Mouse (Mus musculus): ENCODE data around the gene Faap100. TPM values are rescaled to one million over a fixed set of nuclear protein-coding genes. Genes with fewer than 3 reads are reported as not detected.
"Not testable (repeated sequence)": the region's sequence is repeated elsewhere in the genome, so short reads cannot be mapped to it uniquely, and the experiment has no call there.

Gene Faap100
- total and polyA plus RNA-seq, 2 experiments from 2014 or later = 76.4 to 175 TPM

- Histone ChIP-seq H3K9ac (replicated peaks; ENCODE audit: low read length) (peak within 1 kb of the TSS; percentile 100), H3K4me3 (ENCODE audit: low read length) (peak within 1 kb of the TSS; percentile 99), H3K36me3 (ENCODE audit: insufficient read depth, low read length) (peaks cover 14% of the 10 kb centered on the region), H3K27me3 (ENCODE audit: insufficient read depth, low read length) (no peaks in the 10 kb centered on the region), H3K27ac (peak within 1 kb of the TSS; percentile 100), H3K4me2 (ENCODE audit: low read depth, low read length) (peak within 1 kb of the TSS; percentile 97), H3K9me3 (ENCODE audit: low read length) (no peaks in the 10 kb centered on the region), H3K4me1 (ENCODE audit: insufficient read depth, low read length) (peaks cover 16% of the 10 kb centered on the region)
- peak; percentile 97 for DNase-seq (ENCODE audit: low spot score)
- 4% methylated on average over 94 of the region's 103 CpGs for WGBS
- ATAC-seq = peak; percentile 86
- no peak for TF ChIP-seq CTCF (IDR thresholded peaks at IDR 0.05; ENCODE audit: low read depth)
Measured at GRCm38 (mm10) chr11:120347791-120348683, 30.5 kb downstream of the Faap100 start, which contains the start of gene Actg1. TSS of gene Actg1 (minus strand) at chr11:120348542.

- under 1% methylated on average over 10 of the region's 10 CpGs for WGBS
- H3K36me3 ChIP-seq (ENCODE audit: insufficient read depth, low read length) = peaks cover 14% of the 10 kb centered on the region
- H3K9ac ChIP-seq (replicated peaks; ENCODE audit: low read length) = peak overlapping the region; percentile 100
- peak overlapping the region; percentile 100; the same call in 1 of the 2 replicates for H3K27ac ChIP-seq
- no peaks in the 10 kb centered on the region for H3K27me3 ChIP-seq (ENCODE audit: insufficient read depth, low read length)
- H3K4me3 ChIP-seq (ENCODE audit: low read length) = peak overlapping the region; percentile 99
- DNase-seq (ENCODE audit: low spot score) (peak; percentile 16), ATAC-seq (no peak)
- H3K4me2 ChIP-seq (ENCODE audit: low read depth, low read length) = peak overlapping the region; percentile 73
- no peak for TF ChIP-seq CTCF (IDR thresholded peaks at IDR 0.05; ENCODE audit: low read depth)
- peaks cover 11% of the 10 kb centered on the region for H3K4me1 ChIP-seq (ENCODE audit: insufficient read depth, low read length)
- no peaks in the 10 kb centered on the region for H3K9me3 ChIP-seq (ENCODE audit: low read length)
Measured at GRCm38 (mm10) chr11:120347301-120347700, 31.3 kb downstream of the Faap100 start.

DNA sequence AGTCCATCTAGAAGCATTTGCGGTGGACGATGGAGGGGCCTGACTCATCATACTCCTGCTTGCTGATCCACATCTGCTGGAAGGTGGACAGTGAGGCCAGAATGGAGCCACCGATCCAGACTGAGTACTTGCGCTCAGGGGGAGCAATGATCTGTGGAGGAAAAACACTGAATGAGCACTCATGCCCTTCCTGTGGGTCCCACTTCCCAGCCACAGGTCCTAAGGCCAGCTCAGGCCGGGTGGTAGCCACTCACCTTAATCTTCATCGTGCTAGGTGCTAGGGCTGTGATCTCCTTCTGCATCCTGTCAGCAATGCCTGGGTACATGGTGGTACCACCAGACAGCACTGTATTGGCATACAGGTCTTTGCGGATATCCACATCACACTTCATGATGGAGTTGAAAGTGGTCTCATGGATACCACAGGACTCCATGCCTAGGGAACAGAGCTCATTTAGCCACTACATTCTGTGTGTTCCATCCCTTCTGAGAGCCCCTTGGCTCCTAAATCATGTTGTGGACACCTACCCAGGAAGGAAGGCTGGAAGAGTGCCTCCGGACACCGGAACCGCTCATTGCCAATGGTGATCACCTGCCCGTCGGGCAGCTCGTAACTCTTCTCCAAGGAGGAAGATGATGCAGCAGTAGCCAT lies 32.1 kb downstream of the Faap100 start:
- peak overlapping the region; percentile 61 for H3K4me2 ChIP-seq (ENCODE audit: low read depth, low read length)
- peak overlapping the region; percentile 40 for H3K9ac ChIP-seq (replicated peaks; ENCODE audit: low read length)
- DNase-seq (ENCODE audit: low spot score) = peak; percentile 1
- peaks cover 14% of the 10 kb centered on the region for H3K36me3 ChIP-seq (ENCODE audit: insufficient read depth, low read length)
- 52% methylated on average over 10 of the region's 13 CpGs for WGBS
- H3K4me3 ChIP-seq (ENCODE audit: low read length) = peak overlapping the region; percentile 39
- peaks cover 11% of the 10 kb centered on the region for H3K4me1 ChIP-seq (ENCODE audit: insufficient read depth, low read length)
- H3K27ac ChIP-seq; H3K27me3 ChIP-seq (ENCODE audit: insufficient read depth, low read length); H3K9me3 ChIP-seq (ENCODE audit: low read length); ATAC-seq: not testable (repeated sequence)

DNA sequence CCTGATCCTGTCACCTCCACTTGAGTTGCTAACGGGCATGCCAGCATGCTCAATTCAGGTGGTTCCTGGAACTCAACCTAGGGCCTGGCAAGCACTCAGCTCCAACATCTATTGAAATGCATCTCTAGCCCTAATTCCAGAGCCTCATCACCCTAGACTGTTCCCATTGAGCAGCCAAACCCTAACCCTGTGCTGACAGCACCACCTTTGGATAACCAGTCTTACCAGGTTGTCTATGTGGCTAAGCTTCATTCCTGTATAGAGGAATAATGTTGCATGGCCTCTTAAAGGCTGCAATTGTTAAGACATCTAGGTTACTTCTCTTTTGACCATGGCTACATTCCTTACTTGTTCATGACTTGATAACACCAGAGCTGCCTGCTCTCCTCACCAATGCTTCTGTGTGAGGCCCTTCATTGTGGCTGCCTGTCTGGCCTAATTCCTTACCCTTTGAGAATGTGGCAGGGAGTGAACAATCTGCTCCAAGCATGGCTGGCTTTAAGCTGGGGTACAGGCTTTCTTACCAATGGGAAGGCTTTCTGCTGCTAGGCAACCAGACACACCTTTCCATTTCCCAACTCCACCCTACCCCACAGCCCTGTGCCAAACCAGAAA lies 33.4 kb downstream of the Faap100 start:
- Histone ChIP-seq H3K36me3 (ENCODE audit: insufficient read depth, low read length) (peaks cover 14% of the 10 kb centered on the region), H3K9me3 (ENCODE audit: low read length) (no peaks in the 10 kb centered on the region), H3K9ac (replicated peaks; ENCODE audit: low read length) (peak overlapping the region; percentile 30; the same call in 1 of the 2 replicates), H3K4me3 (ENCODE audit: low read length) (peak overlapping the region; percentile 35), H3K4me2 (ENCODE audit: low read depth, low read length) (peak overlapping the region; percentile 74), H3K4me1 (ENCODE audit: insufficient read depth, low read length) (peaks cover 11% of the 10 kb centered on the region), H3K27ac (no peak overlapping the region), H3K27me3 (ENCODE audit: insufficient read depth, low read length) (no peaks in the 10 kb centered on the region)
- WGBS = 26% methylated on average over 1 of the region's 1 CpGs
- ATAC-seq = no peak
- no peak for TF ChIP-seq CTCF (IDR thresholded peaks at IDR 0.05; ENCODE audit: low read depth)
- peak; percentile 6 for DNase-seq (ENCODE audit: low spot score)

DNA sequence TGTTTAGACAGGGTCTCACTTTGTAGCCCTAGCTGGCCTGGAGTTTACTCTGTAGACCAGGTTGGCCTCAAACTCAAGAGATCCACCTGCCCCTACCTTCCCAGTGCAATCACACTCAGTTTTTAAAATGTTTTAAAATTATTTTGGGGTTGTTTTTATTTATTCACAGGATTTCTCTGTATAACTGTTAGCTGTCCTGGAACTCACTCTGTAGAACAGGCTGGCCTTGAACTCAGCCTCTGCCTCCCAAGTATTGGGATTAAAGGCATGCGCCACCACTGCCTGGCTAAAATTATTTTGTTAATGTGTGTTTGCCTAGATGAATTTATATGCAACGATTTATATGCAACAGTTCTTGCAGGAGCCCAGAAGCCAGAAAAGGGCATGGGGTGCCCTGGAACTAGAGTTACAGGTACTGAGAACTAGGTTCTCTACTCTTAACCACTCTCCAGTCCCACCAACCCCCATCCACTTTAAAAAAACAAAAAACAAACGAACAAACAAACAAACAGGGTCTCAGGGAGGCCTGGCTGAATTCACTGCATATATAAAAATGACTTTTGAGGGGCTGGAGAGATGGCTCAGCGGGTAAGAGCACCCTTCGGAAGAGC lies 34.1 kb downstream of the Faap100 start:
- DNase-seq (ENCODE audit: low spot score) = no peak
- ATAC-seq = no peak
- Histone ChIP-seq H3K9me3 (ENCODE audit: low read length) (no peaks in the 10 kb centered on the region), H3K4me1 (ENCODE audit: insufficient read depth, low read length) (peaks cover 8% of the 10 kb centered on the region), H3K4me3 (ENCODE audit: low read length) (peak overlapping the region; percentile 35; the same call in 1 of the 2 replicates), H3K27ac (no peak overlapping the region), H3K4me2 (ENCODE audit: low read depth, low read length) (peak overlapping the region; percentile 74), H3K36me3 (ENCODE audit: insufficient read depth, low read length) (peaks cover 14% of the 10 kb centered on the region), H3K9ac (replicated peaks; ENCODE audit: low read length) (no peak overlapping the region), H3K27me3 (ENCODE audit: insufficient read depth, low read length) (no peaks in the 10 kb centered on the region)
- 49% methylated on average over 5 of the region's 5 CpGs for WGBS
- TF ChIP-seq CTCF (IDR thresholded peaks at IDR 0.05; ENCODE audit: low read depth) = no peak

All from hindbrain, postnatal 0 days (tissue).